Mouse (Mus musculus): ENCODE results near the gene Rgl1. TPM values are rescaled to one million over a fixed set of nuclear protein-coding genes. Genes with fewer than 3 reads are reported as not detected.

The Rgl1 gene
- total and polyA plus RNA-seq, 2 experiments from 2014 or later = 22.5 to 27.8 TPM

DNA sequence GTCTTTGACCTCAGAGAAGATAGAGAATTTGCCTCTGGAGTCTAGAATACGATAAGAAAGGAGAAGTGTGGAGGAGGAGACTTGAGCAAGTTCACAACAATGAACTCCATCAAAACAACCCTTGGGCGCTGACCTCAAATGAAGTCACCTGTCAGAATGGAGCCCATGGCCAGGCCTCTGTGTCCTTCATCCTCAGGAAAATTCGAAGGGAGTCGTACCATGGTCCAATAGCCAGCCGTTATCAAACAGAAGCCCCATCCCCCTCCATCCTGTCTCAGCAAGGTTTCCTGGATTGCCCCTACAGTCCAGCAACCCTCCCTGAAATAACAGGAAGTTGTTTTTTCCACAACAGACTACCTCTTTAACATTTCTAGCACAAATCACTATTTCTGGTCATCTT lies 171.5 kb downstream of the Rgl1 start:
- Histone ChIP-seq H3K27ac (ENCODE audit: low read depth, low read length) (no peak overlapping the region), H3K9me3 (ENCODE audit: low read length) (no peaks in the 10 kb centered on the region), H3K27me3 (ENCODE audit: insufficient read depth, low read length) (no peaks in the 10 kb centered on the region), H3K4me2 (ENCODE audit: low read depth) (no peak overlapping the region), H3K9ac (no peak overlapping the region), H3K36me3 (ENCODE audit: insufficient read depth) (no peaks in the 10 kb centered on the region), H3K4me3 (ENCODE audit: low read depth, low read length) (no peak overlapping the region), H3K4me1 (ENCODE audit: insufficient read depth) (0 out of 2 replicates have a peak, but pooled peaks cover 2% of the 10 kb centered on the region)
- no peak for TF ChIP-seq CTCF (IDR thresholded peaks at IDR 0.05; ENCODE audit: low read depth)
- no peak for ATAC-seq
- DNase-seq = no peak
- WGBS = 90% methylated on average over 5 of the region's 5 CpGs

DNA sequence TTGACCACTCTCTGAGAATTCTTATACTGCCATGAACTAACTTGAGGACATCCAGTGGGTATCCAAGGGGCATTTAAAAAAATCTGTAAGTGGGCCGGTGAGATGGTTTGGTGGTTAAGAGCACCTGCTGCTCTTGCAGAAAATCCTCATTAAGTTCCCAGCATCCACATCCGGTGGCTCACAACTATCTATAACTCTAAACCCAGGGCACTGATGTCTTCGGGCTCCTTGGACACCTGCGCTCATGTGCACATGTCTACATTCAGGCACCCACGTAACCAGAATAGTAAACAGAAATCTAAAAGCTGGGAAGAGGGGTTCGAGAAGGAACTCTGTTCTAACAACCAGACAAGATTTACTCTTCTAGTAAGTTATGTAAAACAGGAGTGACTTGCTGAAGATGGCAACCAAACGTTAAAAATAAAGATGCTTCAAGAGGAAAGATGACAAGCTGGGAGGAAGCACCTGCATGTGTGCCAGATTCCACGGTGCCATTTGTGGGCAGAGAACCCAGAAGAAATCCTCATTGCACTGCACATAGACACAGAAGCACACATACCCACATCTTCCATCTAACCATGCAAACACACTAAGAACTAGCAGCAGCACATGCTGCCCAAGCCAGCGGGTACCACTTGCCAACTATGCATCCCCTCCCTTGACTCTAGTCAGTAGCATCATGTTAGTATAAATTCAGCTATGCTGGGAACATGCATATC lies 172.2 kb downstream of the Rgl1 start:
- no peak overlapping the region for H3K4me2 ChIP-seq (ENCODE audit: low read depth)
- H3K36me3 ChIP-seq (ENCODE audit: insufficient read depth) = no peaks in the 10 kb centered on the region
- H3K9me3 ChIP-seq (ENCODE audit: low read length) = no peaks in the 10 kb centered on the region
- H3K4me1 ChIP-seq (ENCODE audit: insufficient read depth) = 0 out of 2 replicates have a peak, but pooled peaks cover 6% of the 10 kb centered on the region
- no peak overlapping the region for H3K4me3 ChIP-seq (ENCODE audit: low read depth, low read length)
- H3K27ac ChIP-seq (ENCODE audit: low read depth, low read length) = no peak overlapping the region
- 78% methylated on average over 9 of the region's 9 CpGs for WGBS
- peak; percentile 24 for DNase-seq
- no peak for TF ChIP-seq CTCF (IDR thresholded peaks at IDR 0.05; ENCODE audit: low read depth)
- H3K9ac ChIP-seq = no peak overlapping the region
- peak; percentile 60 for ATAC-seq
- H3K27me3 ChIP-seq (ENCODE audit: insufficient read depth, low read length) = no peaks in the 10 kb centered on the region

DNA sequence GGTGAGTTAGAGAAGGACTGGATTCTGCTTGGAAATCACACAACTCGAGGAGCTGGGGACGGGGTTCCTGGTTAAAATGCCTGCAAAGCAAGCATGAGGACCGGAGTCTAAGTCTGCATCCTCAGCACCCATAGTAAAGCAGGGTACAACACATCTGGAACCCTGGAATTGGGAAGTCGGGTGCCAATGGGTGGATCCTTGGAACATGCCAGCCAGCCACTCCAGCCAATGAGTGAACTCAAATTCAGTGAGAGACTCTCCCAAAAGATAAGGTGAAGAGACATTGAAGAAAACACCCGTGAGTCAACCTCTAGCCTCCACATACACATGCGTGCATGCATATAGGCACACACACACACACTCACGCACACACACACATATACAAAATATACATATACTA lies 172.8 kb downstream of the Rgl1 start:
- Histone ChIP-seq H3K36me3 (ENCODE audit: insufficient read depth) (no peaks in the 10 kb centered on the region), H3K9me3 (ENCODE audit: low read length) (no peaks in the 10 kb centered on the region), H3K4me2 (ENCODE audit: low read depth) (no peak overlapping the region), H3K9ac (no peak overlapping the region), H3K27ac (ENCODE audit: low read depth, low read length) (no peak overlapping the region), H3K4me1 (ENCODE audit: insufficient read depth) (0 out of 2 replicates have a peak, but pooled peaks cover 6% of the 10 kb centered on the region), H3K27me3 (ENCODE audit: insufficient read depth, low read length) (no peaks in the 10 kb centered on the region), H3K4me3 (ENCODE audit: low read depth, low read length) (no peak overlapping the region)
- TF ChIP-seq CTCF (IDR thresholded peaks at IDR 0.05; ENCODE audit: low read depth) = no peak
- WGBS = 94% methylated on average over 7 of the region's 7 CpGs
- ATAC-seq = no peak
- DNase-seq = no peak

DNA sequence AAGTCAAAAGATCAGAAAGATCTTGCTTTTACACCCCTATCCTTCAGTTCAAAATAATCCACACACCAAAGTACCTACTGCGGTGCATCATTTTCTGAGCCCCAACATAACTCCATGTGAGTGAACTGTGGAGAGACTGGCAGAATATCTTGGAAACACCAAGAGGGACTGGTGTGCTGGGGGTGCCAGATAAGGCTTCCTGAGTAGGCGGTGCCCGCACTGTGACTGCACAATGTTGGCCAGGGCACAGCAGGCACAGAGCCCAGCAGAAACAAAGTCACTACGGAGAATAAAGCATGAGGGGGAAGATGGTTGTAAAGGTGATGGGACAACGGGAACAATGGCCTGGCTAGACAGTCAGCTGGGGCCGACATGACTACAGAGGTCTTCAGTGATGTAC lies 173.5 kb downstream of the Rgl1 start:
- WGBS = 66% methylated on average over 6 of the region's 6 CpGs
- no peak for DNase-seq

DNA sequence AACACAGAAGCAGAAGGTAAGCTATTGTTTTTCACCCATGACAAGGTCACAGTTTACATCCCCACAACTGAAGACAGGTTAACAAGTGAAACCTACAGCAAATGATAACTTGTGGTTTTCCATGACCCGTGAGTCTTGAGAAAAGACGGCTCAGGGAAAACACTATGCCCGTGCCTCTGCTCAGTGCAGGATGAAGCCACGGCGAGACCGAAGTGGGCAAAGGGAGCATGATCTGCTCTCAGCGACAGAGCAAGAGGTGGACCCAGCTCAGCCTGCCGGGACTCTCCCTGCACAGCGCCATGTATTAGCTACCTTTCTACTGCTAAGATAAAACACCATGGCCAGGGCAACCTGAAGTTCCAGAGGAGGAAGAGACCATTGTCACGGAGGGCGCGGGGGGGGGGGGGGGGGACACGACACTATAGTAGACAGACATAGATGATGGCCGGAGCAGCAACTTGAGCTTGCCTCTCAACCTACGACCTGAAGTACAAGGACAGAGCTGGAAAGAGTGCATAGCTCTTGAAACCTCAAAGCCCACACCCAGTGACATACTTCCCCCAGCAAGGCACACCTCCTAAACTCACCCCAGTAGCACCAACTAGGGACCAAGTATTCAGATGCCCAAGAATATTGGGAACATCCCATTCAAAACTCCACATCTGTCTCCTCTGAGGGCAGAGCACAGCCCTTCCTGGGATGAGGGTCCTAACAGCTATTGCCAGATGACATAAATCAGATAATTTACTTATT lies 174.2 kb downstream of the Rgl1 start:
- H3K27me3 ChIP-seq (ENCODE audit: insufficient read depth, low read length) = no peaks in the 10 kb centered on the region
- 0 out of 2 replicates have a peak, but pooled peaks cover 6% of the 10 kb centered on the region for H3K4me1 ChIP-seq (ENCODE audit: insufficient read depth)
- H3K4me3 ChIP-seq (ENCODE audit: low read depth, low read length) = no peak overlapping the region
- H3K36me3 ChIP-seq (ENCODE audit: insufficient read depth) = no peaks in the 10 kb centered on the region
- no peak overlapping the region for H3K9ac ChIP-seq
- H3K4me2 ChIP-seq (ENCODE audit: low read depth) = no peak overlapping the region
- DNase-seq (no peak), ATAC-seq (no peak)
- 93% methylated on average over 13 of the region's 15 CpGs for WGBS
- H3K27ac ChIP-seq (ENCODE audit: low read depth, low read length) = no peak overlapping the region
- TF ChIP-seq CTCF (IDR thresholded peaks at IDR 0.05; ENCODE audit: low read depth) = no peak
- no peaks in the 10 kb centered on the region for H3K9me3 ChIP-seq (ENCODE audit: low read length)

More for the DNA sequence above, 173.5 kb downstream of the Rgl1 start:
- H3K4me2 ChIP-seq (ENCODE audit: low read depth) = no peak overlapping the region
- H3K27ac ChIP-seq (ENCODE audit: low read depth, low read length) = no peak overlapping the region
- H3K4me3 ChIP-seq (ENCODE audit: low read depth, low read length) = no peak overlapping the region
- no peak overlapping the region for H3K9ac ChIP-seq
- H3K4me1 ChIP-seq (ENCODE audit: insufficient read depth) = 0 out of 2 replicates have a peak, but pooled peaks cover 6% of the 10 kb centered on the region
- no peaks in the 10 kb centered on the region for H3K9me3 ChIP-seq (ENCODE audit: low read length)
- ATAC-seq = no peak
- no peaks in the 10 kb centered on the region for H3K27me3 ChIP-seq (ENCODE audit: insufficient read depth, low read length)
- TF ChIP-seq CTCF (IDR thresholded peaks at IDR 0.05; ENCODE audit: low read depth) = no peak
- no peaks in the 10 kb centered on the region for H3K36me3 ChIP-seq (ENCODE audit: insufficient read depth)

DNA sequence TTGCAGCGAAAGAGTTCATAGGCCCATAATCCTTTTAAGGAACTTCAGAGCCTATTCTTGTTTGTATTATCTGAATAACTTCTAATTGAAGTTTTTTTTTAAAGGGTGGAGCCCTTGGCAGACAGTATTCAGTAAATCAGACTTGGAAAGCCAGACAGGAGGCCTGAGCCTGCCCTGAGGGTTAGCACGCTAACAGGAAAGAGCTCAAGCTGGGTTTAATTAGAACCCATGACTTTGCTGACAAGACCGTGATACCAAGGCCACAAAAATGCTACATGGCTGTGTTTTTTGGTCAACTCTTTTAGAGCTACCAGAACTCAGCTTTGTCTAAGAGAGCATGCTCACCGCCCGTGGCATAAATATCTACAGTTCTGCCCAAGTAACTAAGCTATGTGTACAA lies 175.8 kb downstream of the Rgl1 start:
- 70% methylated on average over 5 of the region's 5 CpGs for WGBS
- Histone ChIP-seq H3K4me2 (ENCODE audit: low read depth) (no peak overlapping the region), H3K27me3 (ENCODE audit: insufficient read depth, low read length) (no peaks in the 10 kb centered on the region), H3K9me3 (ENCODE audit: low read length) (no peaks in the 10 kb centered on the region), H3K4me3 (ENCODE audit: low read depth, low read length) (no peak overlapping the region), H3K4me1 (ENCODE audit: insufficient read depth) (0 out of 2 replicates have a peak, but pooled peaks cover 6% of the 10 kb centered on the region), H3K9ac (no peak overlapping the region), H3K27ac (ENCODE audit: low read depth, low read length) (0 out of 2 replicates have a peak overlapping the region, but pooled peaks have one; percentile 21), H3K36me3 (ENCODE audit: insufficient read depth) (no peaks in the 10 kb centered on the region)
- no peak for ATAC-seq
- TF ChIP-seq CTCF (IDR thresholded peaks at IDR 0.05; ENCODE audit: low read depth) = no peak
- no peak for DNase-seq

Data from forebrain, postnatal 0 days (tissue).